Mouse (Mus musculus) activated CD4-positive, CD25-positive, alpha-beta regulatory T cell (primary cell): Measurements from ENCODE around the gene Mfap1b. TPM values are rescaled to one million over a fixed set of nuclear protein-coding genes. Genes with fewer than 3 reads are reported as not detected.

Experiments
- polyA plus RNA-seq, 2 experiments: library from polyadenylated mRNA; unstranded; fragments of 100-300 nt; shearing (Covaris generic); gene quantifications; one replicate each; pipeline ENCODE4 v1.2.1; 2017

The Mfap1b gene
- polyA plus RNA-seq, result 10 to 100 TPM; 80.2 to 85.9 TPM

GRCm38 (mm10) chr2:121473301-121474179, at the start of gene Mfap1b:
Mfap1b (minus strand) TSS chr2:121474067.

DNA sequence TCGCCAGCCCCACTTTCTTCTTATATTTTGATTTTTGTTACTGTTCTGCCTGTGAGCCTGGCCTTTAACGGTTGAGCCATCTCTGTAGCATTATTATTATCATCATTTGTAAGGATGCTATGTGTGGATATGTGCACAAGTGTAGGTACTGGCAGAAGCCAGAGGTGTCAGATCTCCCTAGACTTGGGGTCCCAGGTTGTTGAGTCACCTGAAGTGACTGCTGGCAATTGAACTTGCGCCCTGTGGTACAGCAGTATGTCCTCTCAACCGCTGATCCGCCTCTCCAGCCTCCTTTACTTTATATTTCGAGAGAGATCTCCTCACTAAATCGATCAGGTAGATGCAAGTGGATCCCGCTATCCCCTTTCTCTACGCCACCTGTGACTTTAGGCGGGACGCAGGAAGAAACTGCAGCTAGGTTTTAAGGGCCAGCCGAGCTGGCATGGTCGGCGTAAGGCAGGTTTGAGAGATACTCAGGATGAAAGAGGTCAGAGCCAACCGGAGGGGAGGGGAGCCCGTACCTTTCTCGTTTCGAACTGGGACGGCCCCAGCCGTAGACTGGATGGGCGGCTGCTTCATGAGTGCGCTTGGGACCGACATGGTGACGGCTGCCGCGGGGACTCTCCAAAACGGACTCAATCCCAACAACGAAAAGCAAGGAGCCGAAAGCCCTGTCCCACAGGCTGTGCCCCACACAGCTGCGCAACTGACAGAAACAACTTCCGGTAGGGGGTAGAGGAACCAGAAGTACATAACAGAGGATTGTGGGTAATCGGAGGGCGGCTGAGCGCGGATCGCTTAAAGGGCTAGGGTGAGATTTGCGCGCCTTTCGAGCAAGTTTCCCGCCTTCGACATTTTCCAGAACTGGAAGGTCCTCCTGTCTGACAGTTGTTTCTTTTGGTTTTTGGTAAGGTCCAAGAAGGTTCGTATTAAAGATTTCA, 32.3 kb upstream of the Mfap1b start, which contains the start of the genes Mfap1a and Wdr76:
Gene Mfap1a (minus strand): TSS at position 724 of the 941 bp plus-strand sequence.
Gene Wdr76 (plus strand): TSS at position 782 of the 941 bp plus-strand sequence.

DNA sequence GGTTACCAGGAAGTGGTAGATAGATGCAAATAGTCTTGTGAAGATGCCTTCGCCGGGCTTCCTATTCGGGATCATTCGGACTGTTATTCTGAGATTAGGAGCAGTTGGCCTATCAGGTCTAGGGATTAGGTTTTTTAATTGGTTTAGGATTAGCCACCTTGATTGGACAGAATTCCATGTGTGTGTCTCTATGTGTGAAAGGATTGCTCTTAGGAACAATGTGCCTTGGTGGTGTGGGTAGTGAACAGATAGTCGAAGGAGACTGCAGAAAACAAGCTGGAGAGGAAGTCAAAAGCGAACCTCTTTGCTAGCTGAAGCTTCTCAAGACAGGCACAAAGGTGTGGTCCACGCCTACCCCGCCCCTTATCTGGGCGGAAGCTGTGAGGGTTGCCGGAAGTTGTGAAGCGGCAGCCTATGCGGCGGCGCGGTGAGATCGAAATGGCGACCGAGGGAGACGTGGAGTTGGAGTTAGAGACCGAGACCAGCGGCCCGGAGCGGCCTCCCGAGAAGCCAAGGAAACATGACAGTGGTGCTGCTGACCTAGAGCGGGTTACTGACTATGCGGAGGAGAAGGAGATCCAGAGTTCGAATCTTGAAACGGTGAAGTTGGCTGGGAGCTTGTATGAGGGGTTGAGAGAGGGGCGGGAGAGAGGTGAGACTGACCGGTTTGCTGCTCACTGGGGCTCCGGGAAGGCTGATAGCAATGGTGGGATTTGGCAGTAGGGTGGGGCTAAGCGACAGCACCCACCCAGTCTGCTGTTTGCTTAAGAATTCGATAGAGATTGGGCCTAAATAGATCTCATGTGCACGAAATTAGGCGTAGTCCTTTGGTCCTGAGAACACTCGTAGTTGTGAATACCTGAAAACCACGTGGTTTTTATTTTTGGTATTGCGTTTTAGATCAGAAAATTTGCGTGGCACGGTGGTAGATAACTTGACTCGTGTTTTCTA, 16.9 kb downstream of the Mfap1b start, which contains the start of gene Serinc4:
Gene Serinc4 (minus strand): TSS at position 90 of the 951 bp plus-strand sequence.

GRCm38 (mm10) chr2:121452990-121453389, 20.9 kb downstream of the Mfap1b start, which contains the start of gene Hypk:
Hypk (plus strand) TSS chr2:121453290.

GRCm38 (mm10) chr2:121448739-121449535, 24.9 kb downstream of the Mfap1b start, which contains the start of gene Serf2:
Serf2 (plus strand) TSS chr2:121449195.

DNA sequence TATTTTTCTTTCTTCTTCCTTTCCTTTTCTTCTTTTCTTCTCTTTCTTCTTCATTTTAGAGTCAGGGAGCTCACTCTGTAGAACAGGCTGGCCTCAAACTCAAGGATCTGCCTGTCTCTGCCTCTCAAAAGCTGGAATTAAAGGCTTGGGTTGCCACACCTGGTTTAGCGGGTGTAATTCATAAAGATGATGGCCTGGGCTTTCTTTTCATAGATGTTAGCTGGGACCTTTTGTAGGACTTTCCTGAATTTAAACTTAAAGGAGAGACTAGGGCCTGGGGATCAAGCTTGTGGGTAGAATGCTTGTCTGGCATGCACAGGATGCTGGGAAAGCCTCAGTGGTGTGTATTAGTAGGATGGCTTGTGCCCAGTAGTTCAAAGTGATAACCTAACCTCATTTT, 29.7 kb downstream of the Mfap1b start, which contains the start of gene Ell3:
Gene Ell3 (minus strand): TSS at position 101 of the 400 bp plus-strand sequence.

GRCm38 (mm10) chr2:121413387-121414042, 60.4 kb downstream of the Mfap1b start, which contains the start of the genes Pdia3 and Catsper2:
Pdia3 (plus strand) TSS chr2:121413775.
Catsper2 (minus strand) TSS chr2:121413792.

Other genes with a start within 250 kb of the Mfap1b start
- 10 to 100 TPM; 28.1 to 45.6 TPM for gene Trp53bp1, start 202.7 kb downstream of the Mfap1b start, polyA plus RNA-seq
- under 1 TPM; 0.01 to 0.14 TPM for gene Map1a, start 184.5 kb downstream of the Mfap1b start, polyA plus RNA-seq
- gene Ppip5k1, start 118.7 kb downstream of the Mfap1b start, polyA plus RNA-seq, result 10 to 100 TPM in 1 of 2 experiments, 1 to 10 TPM in 1; 8.9 to 11.3 TPM
- gene Ckmt1, start 116.4 kb downstream of the Mfap1b start, polyA plus RNA-seq, result under 1 TPM in 1 of 2 experiments, not detected in 1; 0.27 TPM
- gene Strc, start 86.9 kb downstream of the Mfap1b start, polyA plus RNA-seq, result under 1 TPM; 0.07 to 0.12 TPM
- gene Pdia3, start 60.3 kb downstream of the Mfap1b start, polyA plus RNA-seq, result 100 to 1,000 TPM; 589 to 791 TPM
- 1 to 10 TPM; 2.6 to 2.8 TPM for gene Catsper2, start 60.3 kb downstream of the Mfap1b start, polyA plus RNA-seq
- 1 to 10 TPM in 1 of 2 experiments, under 1 TPM in 1; 0.66 to 1.2 TPM for gene Ell3, start 29.8 kb downstream of the Mfap1b start, polyA plus RNA-seq
- 100 to 1,000 TPM; 488 to 517 TPM for gene Serf2, start 24.9 kb downstream of the Mfap1b start, polyA plus RNA-seq
- 100 to 1,000 TPM; 160 to 176 TPM for gene Hypk, start 20.8 kb downstream of the Mfap1b start, polyA plus RNA-seq
- 1 to 10 TPM in 1 of 2 experiments, under 1 TPM in 1; 0.33 to 1.2 TPM for gene Serinc4, start 17.3 kb downstream of the Mfap1b start, polyA plus RNA-seq
- gene Mfap1a, start 32.6 kb upstream of the Mfap1b start, polyA plus RNA-seq, result 10 to 100 TPM; 29.0 to 30.1 TPM
- 1 to 10 TPM; 7.2 to 9.3 TPM for gene Wdr76, start 32.7 kb upstream of the Mfap1b start, polyA plus RNA-seq